Mouse (Mus musculus): ENCODE data around the gene 9530053A07Rik. TPM values are rescaled to one million over a fixed set of nuclear protein-coding genes. Genes with fewer than 3 reads are reported as not detected.
A peak's percentile ranks its signal among the peaks of the same experiment; 100 is the strongest.
"Not testable (repeated sequence)": the region's sequence is repeated elsewhere in the genome, so short reads cannot be mapped to it uniquely, and the experiment has no call there.

Gene 9530053A07Rik
- total RNA-seq (2017), result not detected in 3 replicates

GRCm38 (mm10) chr7:28129166-28129565, at the start of gene 9530053A07Rik:
TSS of gene 9530053A07Rik (plus strand) at chr7:28129466.
- no peak for ATAC-seq (replicated peaks; ENCODE audit: insufficient number of reproducible peaks, low FRiP score, low TSS enrichment, poor library complexity, severe bottlenecking)

- no peak for ATAC-seq (replicated peaks; ENCODE audit: insufficient number of reproducible peaks, low FRiP score, low TSS enrichment, poor library complexity, severe bottlenecking)
Observed at GRCm38 (mm10) chr7:28084215-28084614, 45.1 kb upstream of the 9530053A07Rik start.

- no peak for ATAC-seq (replicated peaks; ENCODE audit: insufficient number of reproducible peaks, low FRiP score, low TSS enrichment, poor library complexity, severe bottlenecking)
Observed at GRCm38 (mm10) chr7:28086236-28086635, 43.0 kb upstream of the 9530053A07Rik start.

- no peak for ATAC-seq (replicated peaks; ENCODE audit: insufficient number of reproducible peaks, low FRiP score, low TSS enrichment, poor library complexity, severe bottlenecking)
Observed at GRCm38 (mm10) chr7:28093541-28093940, 35.7 kb upstream of the 9530053A07Rik start.

DNA sequence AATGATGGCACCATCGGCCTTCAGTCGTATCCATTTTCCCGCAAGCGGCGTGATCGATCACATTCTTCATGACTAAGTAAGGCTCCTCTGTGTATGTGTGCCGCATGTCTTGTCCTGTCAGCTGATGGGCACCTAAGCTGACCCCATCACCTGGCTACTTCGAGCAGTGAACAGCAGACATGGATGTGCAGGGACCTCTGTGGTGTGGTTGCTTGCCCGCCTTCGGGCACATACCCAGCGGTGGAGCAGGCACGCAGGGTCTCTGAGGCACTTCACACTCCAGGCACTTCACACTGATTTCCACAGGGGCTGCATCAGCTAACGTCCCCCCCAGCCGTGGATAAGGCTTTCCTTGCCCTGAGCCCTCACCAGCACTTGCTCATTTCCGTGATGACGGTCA, 30.2 kb upstream of the 9530053A07Rik start:
- no peak for ATAC-seq (replicated peaks; ENCODE audit: insufficient number of reproducible peaks, low FRiP score, low TSS enrichment, poor library complexity, severe bottlenecking)

DNA sequence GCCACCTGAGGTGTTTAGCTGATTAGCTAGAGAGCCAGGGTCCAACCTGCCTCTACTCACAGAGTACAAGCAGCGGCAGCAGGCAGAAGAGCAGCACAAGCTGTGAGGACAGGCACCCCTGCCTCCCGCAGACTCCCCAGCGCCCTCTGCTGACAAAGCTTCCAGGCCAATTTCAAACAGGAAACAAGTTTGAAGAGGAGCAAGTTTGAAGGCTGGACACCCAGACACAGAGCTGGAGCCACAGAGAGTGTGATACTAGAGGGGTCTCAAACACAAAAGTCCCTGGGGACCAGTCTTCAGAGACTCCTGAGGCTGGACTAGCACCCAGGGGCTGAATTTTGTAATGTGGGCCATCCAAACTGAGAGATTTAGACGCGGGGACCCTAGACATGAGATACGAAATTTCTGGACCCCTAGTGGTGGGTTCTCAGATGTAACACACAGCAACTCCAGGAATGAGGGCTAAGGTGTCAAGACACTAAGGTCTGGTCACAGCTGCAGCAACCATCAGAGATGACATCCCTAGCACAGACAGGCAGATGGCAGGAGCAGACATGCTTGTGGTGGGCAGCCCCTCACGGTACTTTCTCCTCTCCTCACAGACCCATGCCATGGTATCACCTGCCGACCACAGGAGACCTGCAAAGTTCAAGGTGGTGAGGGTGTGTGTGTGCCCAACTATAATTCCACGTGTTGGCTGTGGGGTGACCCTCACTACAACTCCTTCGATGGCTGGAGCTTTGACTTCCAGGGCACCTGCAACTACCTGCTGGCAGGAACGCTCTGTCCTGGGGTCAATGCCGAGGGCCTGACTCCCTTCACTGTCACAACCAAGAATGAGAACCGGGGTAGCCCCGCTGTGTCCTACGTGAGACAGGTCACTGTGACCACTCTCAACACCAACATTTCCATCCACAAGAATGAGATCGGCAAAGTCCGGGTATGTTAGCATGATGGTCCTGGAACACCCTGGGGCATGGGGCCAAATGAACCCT, 28.4 kb upstream of the 9530053A07Rik start:
- no peak for ATAC-seq (replicated peaks; ENCODE audit: insufficient number of reproducible peaks, low FRiP score, low TSS enrichment, poor library complexity, severe bottlenecking)

DNA sequence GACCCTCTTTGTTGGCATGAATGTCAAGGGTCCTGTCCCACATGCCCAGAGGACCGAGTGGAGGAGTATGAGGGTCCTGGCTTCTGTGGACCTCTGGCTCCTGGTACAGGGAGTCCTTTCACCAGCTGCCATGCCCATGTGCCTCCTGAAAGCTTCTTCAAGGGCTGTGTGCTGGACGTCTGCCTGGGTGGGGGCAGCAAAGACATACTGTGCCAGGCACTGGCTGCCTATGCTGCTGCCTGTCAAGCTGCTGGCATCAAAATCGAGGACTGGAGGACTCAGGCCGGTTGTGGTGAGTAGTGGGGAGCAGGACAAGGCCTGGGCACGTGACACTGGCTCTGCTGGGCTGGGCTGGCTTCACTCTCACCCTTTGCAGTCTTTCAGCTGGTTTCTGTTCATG, 26.3 kb upstream of the 9530053A07Rik start:
- ATAC-seq (replicated peaks; ENCODE audit: insufficient number of reproducible peaks, low FRiP score, low TSS enrichment, poor library complexity, severe bottlenecking), result not testable (repeated sequence)

DNA sequence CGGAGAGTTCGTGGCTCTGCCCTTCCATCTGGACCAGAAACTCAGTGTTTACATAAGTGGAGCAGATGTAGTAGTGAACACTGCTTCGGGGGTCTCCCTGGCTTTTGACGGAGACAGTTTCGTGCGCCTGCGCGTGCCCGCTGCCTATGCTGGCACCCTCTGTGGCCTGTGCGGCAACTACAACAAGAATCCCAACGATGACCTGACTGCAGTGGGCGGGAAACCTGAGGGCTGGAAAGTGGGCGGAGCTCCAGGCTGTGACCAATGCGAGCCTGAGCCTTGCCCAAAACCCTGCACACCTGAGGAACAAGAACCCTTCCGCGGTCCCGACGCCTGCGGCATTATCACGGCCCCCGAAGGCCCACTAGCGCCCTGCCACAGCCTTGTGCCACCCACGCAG, 24.6 kb upstream of the 9530053A07Rik start:
- no peak for ATAC-seq (replicated peaks; ENCODE audit: insufficient number of reproducible peaks, low FRiP score, low TSS enrichment, poor library complexity, severe bottlenecking)

DNA sequence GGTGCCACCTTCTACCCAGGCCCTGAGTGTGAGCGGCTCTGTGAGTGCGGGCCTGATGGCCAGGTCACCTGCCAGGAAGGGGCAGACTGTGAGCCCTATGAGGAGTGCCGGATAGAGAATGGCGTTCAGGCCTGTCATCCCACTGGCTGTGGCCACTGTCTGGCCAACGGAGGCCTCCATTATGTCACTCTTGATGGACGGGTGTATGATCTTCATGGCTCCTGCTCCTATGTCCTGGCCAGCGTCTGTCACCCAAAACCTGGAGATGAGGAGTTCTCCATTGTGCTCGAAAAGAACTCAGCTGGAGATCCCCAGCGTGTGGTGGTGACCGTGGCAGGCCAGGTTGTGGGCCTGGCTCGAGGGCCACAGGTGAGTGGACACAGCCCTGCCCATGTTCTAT, 23.0 kb upstream of the 9530053A07Rik start:
- no peak for ATAC-seq (replicated peaks; ENCODE audit: insufficient number of reproducible peaks, low FRiP score, low TSS enrichment, poor library complexity, severe bottlenecking)

DNA sequence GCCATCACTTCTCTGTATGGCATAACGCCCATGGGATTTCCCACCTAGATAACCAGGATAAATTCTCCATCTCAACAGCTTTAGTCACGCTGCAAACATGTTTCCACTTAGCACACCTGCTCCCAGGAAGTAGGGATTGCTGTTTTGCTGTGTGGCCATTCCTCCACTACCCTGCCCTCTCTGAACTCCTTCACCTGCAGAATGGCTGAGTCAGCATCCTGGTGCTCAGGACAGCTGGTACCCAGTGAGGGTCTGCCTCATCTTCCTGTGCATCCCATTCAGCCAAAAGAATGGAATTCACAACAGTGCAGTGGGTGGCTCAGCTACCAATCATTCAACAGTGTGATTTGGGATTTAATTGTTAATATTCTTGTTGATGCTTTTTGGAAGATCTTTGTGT, 14.6 kb upstream of the 9530053A07Rik start:
- ATAC-seq (replicated peaks; ENCODE audit: insufficient number of reproducible peaks, low FRiP score, low TSS enrichment, poor library complexity, severe bottlenecking), result no peak

GRCm38 (mm10) chr7:28137613-28138012, 8.3 kb downstream of the 9530053A07Rik start:
- no peak for ATAC-seq (replicated peaks; ENCODE audit: insufficient number of reproducible peaks, low FRiP score, low TSS enrichment, poor library complexity, severe bottlenecking)

DNA sequence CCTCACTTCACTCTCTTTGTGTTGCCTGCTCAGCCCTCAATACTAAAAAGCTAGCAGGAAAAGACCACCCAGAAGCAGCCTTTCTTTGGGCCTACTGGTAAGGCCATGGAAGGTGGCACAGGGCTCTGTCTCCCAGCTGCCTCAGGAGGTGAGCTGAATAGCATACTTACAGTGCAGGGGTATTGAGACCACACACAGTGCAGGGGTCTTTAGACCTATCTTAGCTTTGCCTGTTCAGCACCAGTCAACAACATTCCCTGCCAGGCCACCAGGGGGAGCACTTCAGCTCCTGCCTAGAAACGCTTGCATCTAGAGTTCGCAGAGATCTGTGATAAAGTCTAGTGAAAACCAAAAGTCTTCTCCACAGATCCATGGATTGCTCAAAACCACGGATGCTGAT, 19.0 kb downstream of the 9530053A07Rik start:
- peak; percentile 51; the same call in 1 of the 2 replicates for ATAC-seq (replicated peaks; ENCODE audit: insufficient number of reproducible peaks, low FRiP score, low TSS enrichment, poor library complexity, severe bottlenecking)

GRCm38 (mm10) chr7:28149841-28150240, 20.6 kb downstream of the 9530053A07Rik start:
- ATAC-seq (replicated peaks; ENCODE audit: insufficient number of reproducible peaks, low FRiP score, low TSS enrichment, poor library complexity, severe bottlenecking), result no peak

DNA sequence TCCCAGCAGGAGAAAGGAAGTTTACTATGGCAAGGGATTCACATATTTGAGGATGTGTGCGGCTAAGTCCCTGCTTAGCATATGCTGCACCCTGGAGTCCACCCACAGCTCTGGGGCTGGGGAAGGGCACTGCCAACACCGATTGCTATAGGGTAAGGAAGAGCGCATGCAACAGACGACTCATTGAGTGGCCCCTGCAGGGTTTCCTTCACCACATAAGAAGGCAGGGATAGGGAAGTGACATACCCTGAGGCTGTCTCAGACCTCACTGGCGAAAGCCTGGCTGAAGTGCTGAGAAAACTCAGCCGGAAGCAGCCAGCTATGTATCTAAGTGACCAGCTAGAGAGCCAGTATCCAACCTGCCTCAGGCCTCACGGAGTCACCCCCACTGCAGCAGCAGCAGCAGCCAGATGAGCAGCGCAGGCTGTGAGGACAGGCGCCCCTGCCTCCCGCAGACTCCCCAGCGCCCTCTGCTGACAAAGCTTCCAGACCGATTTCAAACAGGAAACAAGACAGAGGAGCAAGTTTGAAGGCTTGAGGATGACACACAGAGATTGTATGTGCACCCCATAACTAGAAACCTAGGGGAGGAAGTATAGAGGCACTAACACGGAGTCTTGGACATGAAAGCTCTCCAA, 22.4 kb downstream of the 9530053A07Rik start:
- ATAC-seq (replicated peaks; ENCODE audit: insufficient number of reproducible peaks, low FRiP score, low TSS enrichment, poor library complexity, severe bottlenecking), result no peak

- ATAC-seq (replicated peaks; ENCODE audit: insufficient number of reproducible peaks, low FRiP score, low TSS enrichment, poor library complexity, severe bottlenecking), result not testable (repeated sequence)
Observed at GRCm38 (mm10) chr7:28153595-28153994, 24.3 kb downstream of the 9530053A07Rik start.

DNA sequence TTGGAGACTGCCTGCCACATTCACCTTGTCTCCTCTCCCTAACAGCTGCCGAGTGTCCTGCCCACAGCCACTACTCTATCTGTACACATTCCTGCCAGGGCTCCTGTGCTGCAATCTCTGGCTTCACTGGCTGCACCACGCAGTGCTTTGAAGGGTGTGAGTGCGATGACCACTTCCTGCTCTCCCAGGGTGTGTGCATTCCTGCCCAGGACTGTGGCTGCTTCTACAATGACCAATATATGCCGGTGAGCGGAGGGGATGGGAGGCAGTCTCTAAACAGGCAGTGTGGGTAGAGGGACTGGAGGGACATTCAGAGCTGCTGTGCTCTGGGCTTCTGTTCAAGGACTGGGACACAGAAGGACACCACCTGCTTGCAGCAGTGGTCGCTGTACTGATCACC, 30.0 kb downstream of the 9530053A07Rik start:
- no peak for ATAC-seq (replicated peaks; ENCODE audit: insufficient number of reproducible peaks, low FRiP score, low TSS enrichment, poor library complexity, severe bottlenecking)

- ATAC-seq (replicated peaks; ENCODE audit: insufficient number of reproducible peaks, low FRiP score, low TSS enrichment, poor library complexity, severe bottlenecking), result no peak
Observed at GRCm38 (mm10) chr7:28159893-28160292, 30.6 kb downstream of the 9530053A07Rik start.

DNA sequence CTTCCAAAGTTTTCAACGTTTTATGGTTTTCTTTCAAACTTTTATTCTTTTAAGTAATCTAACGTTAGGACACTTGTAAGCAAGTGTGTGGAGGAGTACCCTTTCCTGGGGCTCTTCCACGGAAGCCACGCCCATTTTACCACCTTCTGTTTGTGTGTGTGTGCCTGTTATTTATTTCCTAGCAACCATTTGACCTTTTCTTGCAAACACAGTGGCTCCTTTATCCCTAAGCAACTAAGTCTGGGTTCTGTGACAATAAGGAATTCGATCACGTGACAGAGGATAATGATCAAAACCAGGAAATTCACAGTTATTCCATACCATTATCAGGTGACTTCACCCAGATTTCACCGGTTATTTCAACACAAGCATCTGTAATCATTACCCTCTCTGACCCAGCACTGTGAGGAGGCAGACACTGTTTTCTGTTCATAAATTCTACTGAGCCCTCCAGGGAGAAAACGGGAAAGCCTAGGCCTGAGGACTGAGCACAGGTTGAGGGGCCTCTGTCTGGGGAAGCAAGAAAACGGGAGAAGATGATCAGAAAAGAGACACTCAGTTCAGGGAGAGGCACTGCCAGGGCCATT, 32.0 kb downstream of the 9530053A07Rik start:
- ATAC-seq (replicated peaks; ENCODE audit: insufficient number of reproducible peaks, low FRiP score, low TSS enrichment, poor library complexity, severe bottlenecking), result no peak

DNA sequence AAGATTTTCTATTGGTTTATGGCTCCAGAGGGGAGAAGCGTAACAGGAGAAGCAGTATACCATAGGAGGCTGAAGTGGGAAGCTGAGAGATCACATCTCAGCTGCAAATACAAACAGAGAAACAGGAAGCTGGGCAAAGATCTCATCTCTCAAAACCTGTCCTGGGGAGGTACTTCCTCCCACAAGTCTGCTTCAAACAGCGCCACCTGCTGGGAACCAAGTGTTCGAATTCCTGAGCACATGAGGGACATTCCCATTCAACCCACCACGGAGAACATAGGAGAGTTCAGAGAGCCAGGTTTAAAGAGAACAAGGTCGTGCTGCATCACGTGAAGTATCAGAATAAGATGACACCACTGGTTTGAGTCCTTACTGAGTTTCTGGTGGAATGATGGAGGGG, 36.1 kb downstream of the 9530053A07Rik start:
- ATAC-seq (replicated peaks; ENCODE audit: insufficient number of reproducible peaks, low FRiP score, low TSS enrichment, poor library complexity, severe bottlenecking), result no peak
